Mouse (Mus musculus): ENCODE data around the gene Spock1. TPM values are rescaled to one million over a fixed set of nuclear protein-coding genes. Genes with fewer than 3 reads are reported as not detected.

Spock1 gene
- total and polyA plus RNA-seq, 3 experiments: not detected

DNA sequence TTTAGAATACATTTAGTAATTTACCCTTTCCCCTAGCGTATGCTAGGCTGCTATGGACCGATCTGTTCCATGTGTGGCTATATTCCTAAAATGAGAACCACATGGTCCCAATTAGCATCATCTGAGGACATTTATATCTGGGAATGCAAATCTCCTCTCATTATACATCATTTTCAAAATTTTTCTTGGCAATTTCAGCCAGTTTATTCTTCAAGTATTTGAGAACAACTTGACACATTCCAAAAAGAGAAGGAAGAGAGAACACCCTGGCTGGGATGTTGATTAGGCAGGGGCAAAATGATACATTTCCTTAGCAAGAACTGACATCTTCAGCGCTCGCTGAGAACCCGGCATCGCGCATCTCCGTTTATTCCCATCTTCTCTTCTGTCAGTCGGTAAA, 61.7 kb downstream of the Spock1 start:
- no peaks in the 10 kb centered on the region for H3K4me1 ChIP-seq (ENCODE audit: control insufficient read depth in 1 of 2, insufficient read depth in 2 of 2)
- DNase-seq (ENCODE audit: extremely low read depth): no peak
- no peak overlapping the region for H3K27ac ChIP-seq (ENCODE audit: insufficient read depth, low read depth)
- H3K9ac ChIP-seq (ENCODE audit: insufficient read depth, low read depth): no peak overlapping the region
- in situ Hi-C loops (cut with MboI; ENCODE audit: low pct_ligation_motif_present, low pct_unique_long_range_greater_than_20kb, low sequenced_read_pairs): no loop called here
- peaks cover 79% of the 10 kb centered on the region for H3K9me3 ChIP-seq (replicated peaks; ENCODE audit: low read length)
- no peaks in the 10 kb centered on the region for H3K79me2 ChIP-seq (replicated peaks; ENCODE audit: control insufficient read depth, extremely low read depth, insufficient read depth, poor library complexity, severe bottlenecking)
- no peak for TF ChIP-seq EP300 (IDR thresholded peaks at IDR 0.05; ENCODE audit: low read length)
- no peak for TF ChIP-seq CTCF (conservative IDR thresholded peaks at IDR 0.05 in 1 of 2, IDR thresholded peaks at IDR 0.05 in 1 of 2; ENCODE audit: low read depth in 2 of 2, low read length in 2 of 2)
- no peak for TF ChIP-seq HCFC1 (IDR thresholded peaks at IDR 0.05; ENCODE audit: low read depth, low read length)
- TF ChIP-seq UBTF (IDR thresholded peaks at IDR 0.05; ENCODE audit: low read depth, low read length): no peak
- TF ChIP-seq TCF12 (IDR thresholded peaks at IDR 0.05; ENCODE audit: low read depth, low read length): no peak
- TF ChIP-seq E2F4 (IDR thresholded peaks at IDR 0.05; ENCODE audit: insufficient replicate concordance, low read depth, low read length): no peak
- TF ChIP-seq NRF1 (IDR thresholded peaks at IDR 0.05; ENCODE audit: low read depth, low read length): no peak
- TF ChIP-seq JUND (conservative IDR thresholded peaks at IDR 0.05; ENCODE audit: low read depth, low read length): no peak
- TF ChIP-seq MYC (IDR thresholded peaks at IDR 0.05; ENCODE audit: low read depth, low read length): no peak
- no peak for TF ChIP-seq RAD21 (IDR thresholded peaks at IDR 0.05; ENCODE audit: low read depth, low read length)
- no peak for TF ChIP-seq BHLHE40 (IDR thresholded peaks at IDR 0.05; ENCODE audit: low read depth, low read length)
- no peaks in the 10 kb centered on the region for H3K36me3 ChIP-seq (replicated peaks in 1 of 2; ENCODE audit: control insufficient read depth in 1 of 2, insufficient read depth in 1 of 2, low read length in 1 of 2)
- no peak overlapping the region for H3K4me2 ChIP-seq (ENCODE audit: insufficient read depth, low read depth, poor library complexity, severe bottlenecking)
- dilution Hi-C loops (cut with MboI; ENCODE audit: extremely low pct_ligation_motif_present, extremely low pct_unique_long_range_greater_than_20kb, low sequenced_read_pairs): no loop called here
- H3K4me3 ChIP-seq (replicated peaks in 1 of 3; ENCODE audit: low read depth in 2 of 3, low read length in 2 of 3, poor library complexity in 1 of 3): no peak overlapping the region
- no peaks in the 10 kb centered on the region for H3K27me3 ChIP-seq (replicated peaks)

DNA sequence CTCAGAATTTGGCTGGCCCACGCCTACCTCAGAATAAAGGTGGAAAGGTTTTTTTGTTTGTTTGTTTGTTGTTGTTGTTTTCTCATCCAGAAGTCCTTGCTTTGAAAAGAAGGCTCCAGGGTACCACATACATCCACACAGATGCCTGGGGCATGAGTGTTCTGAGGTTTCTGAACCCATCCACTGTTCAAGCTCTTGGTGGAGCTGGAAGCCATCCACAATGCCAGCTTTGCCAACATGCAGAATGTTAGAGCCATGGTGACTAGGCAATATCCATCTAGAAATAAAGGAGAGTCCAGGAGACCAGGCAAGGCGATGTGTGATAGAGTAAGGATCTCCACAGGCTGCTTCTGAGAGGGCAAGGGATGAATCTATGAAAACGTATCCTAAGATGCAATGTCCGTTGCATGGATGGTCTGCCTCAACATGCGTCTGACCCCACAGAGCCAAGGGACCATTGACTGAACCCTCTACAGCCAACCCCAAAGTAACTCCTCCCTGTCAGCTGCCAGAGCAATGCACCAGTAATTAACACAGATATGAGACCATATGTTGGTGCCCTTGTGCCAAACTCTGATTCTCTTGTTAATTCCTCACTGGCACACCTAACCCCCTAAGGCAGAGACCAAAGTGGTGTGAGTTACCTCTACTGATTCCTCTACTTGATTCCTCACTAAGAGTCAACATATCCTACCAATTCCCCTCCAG, 66.8 kb downstream of the Spock1 start:
- dilution Hi-C loops (cut with MboI; ENCODE audit: extremely low pct_ligation_motif_present, extremely low pct_unique_long_range_greater_than_20kb, low sequenced_read_pairs) (no loop called here), in situ Hi-C loops (cut with MboI; ENCODE audit: low pct_ligation_motif_present, low pct_unique_long_range_greater_than_20kb, low sequenced_read_pairs) (no loop called here)
- no peak overlapping the region for H3K27ac ChIP-seq (ENCODE audit: insufficient read depth, low read depth)
- H3K79me2 ChIP-seq (replicated peaks; ENCODE audit: control insufficient read depth, extremely low read depth, insufficient read depth, poor library complexity, severe bottlenecking): no peaks in the 10 kb centered on the region
- no peaks in the 10 kb centered on the region for H3K36me3 ChIP-seq (replicated peaks in 1 of 2; ENCODE audit: control insufficient read depth in 1 of 2, insufficient read depth in 1 of 2, low read length in 1 of 2)
- no peak for DNase-seq (ENCODE audit: extremely low read depth)
- TF ChIP-seq SMC3 (IDR thresholded peaks at IDR 0.05; ENCODE audit: low read depth, low read length) (no peak), USF1 (IDR thresholded peaks at IDR 0.05; ENCODE audit: low read depth, low read length) (no peak), MEF2A (IDR thresholded peaks at IDR 0.05; ENCODE audit: borderline replicate concordance, low read depth, low read length) (no peak), ELF1 (IDR thresholded peaks at IDR 0.05; ENCODE audit: low read depth, low read length) (no peak), NRF1 (IDR thresholded peaks at IDR 0.05; ENCODE audit: low read depth, low read length) (no peak), PAX5 (IDR thresholded peaks at IDR 0.05; ENCODE audit: low read length) (no peak), ETS1 (conservative IDR thresholded peaks at IDR 0.05; ENCODE audit: low read depth, low read length) (no peak), ZC3H11A (IDR thresholded peaks at IDR 0.05; ENCODE audit: low read depth, low read length) (no peak), NELFE (IDR thresholded peaks at IDR 0.05; ENCODE audit: low read depth, low read length) (no peak), MAFK (IDR thresholded peaks at IDR 0.05; ENCODE audit: insufficient replicate concordance, low read length) (no peak)
- H3K4me3 ChIP-seq (replicated peaks in 1 of 3; ENCODE audit: low read depth in 2 of 3, low read length in 2 of 3, poor library complexity in 1 of 3): no peak overlapping the region
- no peak overlapping the region for H3K9ac ChIP-seq (ENCODE audit: insufficient read depth, low read depth)
- no peaks in the 10 kb centered on the region for H3K4me1 ChIP-seq (ENCODE audit: control insufficient read depth in 1 of 2, insufficient read depth in 2 of 2)
- H3K27me3 ChIP-seq (replicated peaks): no peaks in the 10 kb centered on the region
- no peak overlapping the region for H3K4me2 ChIP-seq (ENCODE audit: insufficient read depth, low read depth, poor library complexity, severe bottlenecking)
- H3K9me3 ChIP-seq (replicated peaks; ENCODE audit: low read length): peaks cover 76% of the 10 kb centered on the region
